Mouse (Mus musculus): ENCODE results near the gene Fam192a. TPM values are rescaled to one million over a fixed set of nuclear protein-coding genes. Genes with fewer than 3 reads are reported as not detected.
A peak's percentile ranks its signal among the peaks of the same experiment; 100 is the strongest.

The Fam192a gene
- polyA plus RNA-seq, 1 experiment from 2014 or later: 75.9 TPM

DNA sequence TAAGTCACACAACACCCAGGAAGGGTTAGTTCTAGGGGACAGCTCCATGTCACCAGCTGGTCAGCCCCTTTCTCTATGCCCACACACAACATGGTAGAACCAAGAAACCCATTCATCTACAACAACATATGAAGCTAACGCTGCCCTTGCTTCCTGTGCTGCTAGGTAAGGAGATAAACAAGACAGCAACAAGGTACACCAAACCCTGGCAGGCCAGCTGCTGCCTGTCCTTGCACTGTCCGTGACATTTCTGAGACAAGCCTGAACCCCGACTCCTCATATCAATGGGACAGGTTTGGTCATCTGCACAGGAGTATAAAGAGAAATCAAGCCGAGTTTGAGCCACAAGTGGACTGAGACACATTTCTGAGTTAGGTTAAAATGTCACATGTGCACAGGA, 26.6 kb downstream of the Fam192a start:
- H3K27me3 ChIP-seq: no peaks in the 10 kb centered on the region
- DNase-seq (ENCODE audit: low read depth, low spot score) (no peak), ATAC-seq (no peak)
- ChIA-PET POLR2A (no interaction called here), CTCF (interaction anchor here (1.2 to 1.7 kb wide), 3 partner anchors 19 to 82 kb away, joined by 3 to 7 read pairs (median 6); partner anchors contain the start of gene Cpne2)
- TF ChIP-seq CTCF (IDR thresholded peaks at IDR 0.05): no peak
- in situ Hi-C loops (cut with MboI; ENCODE audit: low pct_unique_long_range_greater_than_20kb): no loop called here

DNA sequence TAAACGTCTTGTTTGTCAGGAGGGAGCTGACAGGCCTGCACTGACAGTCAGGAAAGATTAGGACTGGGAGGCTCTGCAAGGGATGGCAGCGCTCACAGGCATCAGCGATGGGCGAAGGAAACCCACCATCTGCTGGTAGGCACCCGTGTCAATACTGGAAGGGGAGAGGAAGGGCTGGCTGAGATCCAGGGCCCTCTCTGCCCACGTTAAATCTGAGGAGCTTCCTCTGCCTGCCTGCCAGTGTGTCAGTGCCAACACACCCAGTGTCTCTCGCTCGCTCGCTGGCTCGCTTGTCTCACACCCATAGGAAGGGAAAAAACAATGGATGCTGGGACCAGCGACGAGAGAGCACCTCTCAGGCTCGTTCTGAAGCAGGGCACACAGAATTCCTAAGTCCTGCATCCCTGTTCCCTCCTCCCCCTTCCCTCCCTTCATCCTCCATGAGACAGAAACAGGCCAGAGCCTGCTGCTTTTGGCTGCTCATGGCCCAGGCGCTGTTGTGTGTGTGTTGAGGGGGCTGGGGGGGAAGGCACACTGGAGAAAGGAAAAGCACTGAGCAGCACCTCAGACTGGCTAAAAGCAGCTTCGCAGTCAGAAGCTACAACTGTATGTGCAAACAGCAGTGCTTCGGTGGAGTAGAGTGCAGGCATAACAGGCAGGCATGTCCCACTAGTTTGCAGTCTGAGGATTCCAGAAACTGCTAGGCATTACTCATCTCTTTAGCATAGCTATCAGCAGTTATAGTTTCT, 27.5 kb downstream of the Fam192a start:
- DNase-seq (ENCODE audit: low read depth, low spot score) (no peak), ATAC-seq (no peak)
- CTCF ChIA-PET: interaction anchor here (1.2 to 3.1 kb wide), 4 partner anchors 10 to 82 kb away, joined by 3 to 10 read pairs (median 6); partner anchors contain the start of gene Cpne2
- no peaks in the 10 kb centered on the region for H3K27me3 ChIP-seq
- TF ChIP-seq CTCF (IDR thresholded peaks at IDR 0.05): no peak
- in situ Hi-C loops (cut with MboI; ENCODE audit: low pct_unique_long_range_greater_than_20kb): no loop called here
- POLR2A ChIA-PET: interaction anchor here (0.7 kb wide), 1 partner anchor 48 kb away, joined by 3 read pairs; no protein-coding TSS in a partner anchor

DNA sequence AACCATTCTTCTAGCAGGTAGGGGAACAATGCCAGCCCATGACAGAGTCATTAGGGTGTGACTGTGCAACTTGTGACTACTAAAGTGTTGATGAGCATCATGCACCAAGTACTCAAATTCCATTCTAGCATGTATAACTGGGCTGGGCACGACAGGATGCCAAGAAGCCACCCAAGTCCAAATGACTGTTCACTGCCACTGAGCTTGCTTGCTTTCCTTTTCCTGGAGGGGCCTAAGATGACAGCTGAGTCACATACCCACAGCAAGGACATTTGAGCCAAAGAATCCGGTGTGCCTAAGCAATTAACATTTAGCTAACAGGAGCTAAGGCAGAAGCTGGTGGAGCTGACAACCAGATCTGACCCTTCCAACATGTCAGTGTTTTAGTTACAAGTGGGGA, 29.9 kb downstream of the Fam192a start:
- TF ChIP-seq CTCF (IDR thresholded peaks at IDR 0.05): no peak
- DNase-seq (ENCODE audit: low read depth, low spot score) (no peak), ATAC-seq (peak; percentile 40)
- CTCF ChIA-PET: interaction anchor here (2.1 to 3.1 kb wide), 2 partner anchors 12 to 38 kb away, joined by 8 to 10 read pairs; partner anchors contain the start of gene Cpne2
- H3K27me3 ChIP-seq: no peaks in the 10 kb centered on the region
- POLR2A ChIA-PET: interaction anchor here (1.7 kb wide), 1 partner anchor 40 kb away, joined by 7 read pairs; no protein-coding TSS in a partner anchor
- in situ Hi-C loops (cut with MboI; ENCODE audit: low pct_unique_long_range_greater_than_20kb): no loop called here

DNA sequence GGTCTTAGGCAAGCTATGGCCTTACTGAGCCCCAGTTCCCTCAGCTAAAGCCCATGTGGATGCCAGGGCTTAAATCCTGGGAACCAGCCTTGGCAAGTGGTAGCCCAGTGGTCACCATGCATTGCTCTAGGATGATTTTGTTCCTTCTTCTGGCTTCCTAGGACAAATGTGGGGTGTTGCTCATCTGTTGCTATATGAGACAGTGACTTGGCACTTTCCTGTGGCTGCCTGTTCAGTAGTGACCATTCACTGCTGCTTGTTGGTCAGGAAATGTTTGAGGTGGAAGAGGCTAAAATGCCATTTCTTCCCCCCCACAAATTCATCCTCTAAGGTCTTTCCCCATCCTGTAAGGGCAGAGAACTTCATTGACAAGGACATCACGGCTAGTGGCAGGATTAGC, 32.4 kb downstream of the Fam192a start:
- TF ChIP-seq CTCF (IDR thresholded peaks at IDR 0.05): no peak
- in situ Hi-C loops (cut with MboI; ENCODE audit: low pct_unique_long_range_greater_than_20kb): no loop called here
- CTCF ChIA-PET: no interaction called here
- POLR2A ChIA-PET: no interaction called here
- DNase-seq (ENCODE audit: low read depth, low spot score) (no peak), ATAC-seq (no peak)
- no peaks in the 10 kb centered on the region for H3K27me3 ChIP-seq

DNA sequence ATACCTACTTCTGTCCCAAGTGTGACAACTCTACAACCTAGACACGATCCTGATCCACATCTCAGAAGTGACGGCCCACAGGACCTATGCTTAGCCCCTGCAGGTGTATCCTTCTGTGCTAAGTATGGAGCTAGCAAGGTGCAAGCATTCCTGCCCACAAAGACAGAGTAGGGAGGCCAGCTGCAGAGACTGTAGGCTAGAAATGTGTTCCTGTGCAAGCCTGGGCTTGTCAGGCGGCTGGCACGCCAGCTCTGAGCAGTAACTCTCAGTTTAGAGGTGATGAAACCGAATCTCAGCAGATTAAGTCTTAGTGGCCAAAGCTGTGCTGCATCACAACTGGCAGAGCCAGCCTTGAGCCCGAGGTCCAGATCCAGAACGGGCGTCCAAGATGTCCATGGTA, 33.7 kb downstream of the Fam192a start:
- in situ Hi-C loops (cut with MboI; ENCODE audit: low pct_unique_long_range_greater_than_20kb): no loop called here
- CTCF ChIA-PET: interaction anchor here (1.1 to 1.4 kb wide), 2 partner anchors 42 to 363 kb away, joined by 3 read pairs; no protein-coding TSS in a partner anchor
- POLR2A ChIA-PET: no interaction called here
- DNase-seq (ENCODE audit: low read depth, low spot score): no peak
- no peaks in the 10 kb centered on the region for H3K27me3 ChIP-seq
- ATAC-seq: no peak
- TF ChIP-seq CTCF (IDR thresholded peaks at IDR 0.05): no peak

DNA sequence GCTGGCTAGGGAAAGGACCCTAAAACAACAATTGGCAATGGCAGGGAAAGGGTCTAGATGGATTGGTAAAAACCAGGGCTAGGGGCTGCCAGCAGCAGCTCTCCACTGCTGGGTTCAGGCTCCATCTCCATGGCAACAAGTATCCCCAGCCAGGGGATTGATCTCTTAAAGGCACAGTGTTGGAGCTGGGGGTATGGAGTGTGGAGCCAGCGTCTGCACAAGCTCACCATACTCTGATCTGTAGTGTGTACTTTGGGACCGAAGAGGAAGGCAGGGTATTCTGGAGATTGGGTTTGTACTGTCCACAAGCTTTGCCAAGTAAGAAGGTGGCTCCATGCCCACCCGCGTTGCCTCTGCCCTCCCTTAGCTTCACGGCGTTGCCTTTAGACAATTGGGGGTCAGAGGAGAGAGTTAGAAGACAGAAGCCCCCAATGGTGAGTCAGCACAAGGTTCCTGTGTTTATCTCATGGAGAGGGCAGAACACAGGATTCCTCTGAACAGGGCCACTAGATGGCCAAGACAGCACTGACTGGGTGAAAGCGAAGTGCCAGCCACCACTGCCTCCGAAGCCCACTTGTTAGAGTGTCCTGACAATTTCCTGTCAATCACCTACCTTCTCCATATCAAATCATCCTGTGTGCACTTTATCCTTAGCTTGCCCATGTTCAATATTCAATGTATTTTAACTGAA, 34.5 kb downstream of the Fam192a start:
- in situ Hi-C loops (cut with MboI; ENCODE audit: low pct_unique_long_range_greater_than_20kb): no loop called here
- ATAC-seq (no peak), DNase-seq (ENCODE audit: low read depth, low spot score) (no peak)
- TF ChIP-seq CTCF (IDR thresholded peaks at IDR 0.05): no peak
- no peaks in the 10 kb centered on the region for H3K27me3 ChIP-seq
- ChIA-PET POLR2A (no interaction called here), CTCF (interaction anchor here (1.4 kb wide), 2 partner anchors 41 to 75 kb away, joined by 3 to 5 read pairs; no protein-coding TSS in a partner anchor)

DNA sequence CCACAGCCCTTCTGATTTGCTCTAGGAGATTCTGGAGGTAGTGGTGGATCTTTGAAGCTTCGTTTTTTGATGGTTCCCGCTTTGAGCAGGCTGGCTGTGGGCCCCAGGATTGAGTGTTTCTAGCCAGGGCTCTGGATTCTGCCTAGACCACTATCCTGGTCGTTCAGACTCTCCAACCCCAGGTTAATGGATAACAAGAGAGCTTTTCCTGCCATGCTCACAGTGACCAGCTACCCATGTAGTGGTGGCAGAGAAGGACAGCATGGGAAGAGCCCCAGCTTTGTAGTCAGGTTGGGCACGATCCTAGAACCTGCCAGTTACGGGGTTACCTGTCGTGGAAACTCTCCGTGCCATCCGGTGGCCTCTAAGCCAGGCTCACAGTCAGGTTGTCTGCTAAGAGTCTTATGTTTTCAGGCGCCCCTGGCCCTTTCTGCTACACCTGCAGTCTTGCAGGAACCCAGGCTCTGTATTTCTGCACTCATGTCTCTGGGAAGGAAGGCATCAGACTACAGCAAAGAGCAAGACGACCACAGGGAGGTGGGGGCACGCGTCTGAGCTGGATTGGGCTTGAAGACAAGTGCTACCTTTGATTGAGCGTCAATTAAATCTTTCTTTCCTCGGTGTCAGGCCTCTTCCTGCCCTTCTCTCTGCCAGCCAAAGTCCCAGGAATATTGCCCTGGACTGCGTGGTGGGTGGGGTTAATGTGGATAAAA, 35.2 kb downstream of the Fam192a start:
- ChIA-PET CTCF (interaction anchor here (0.8 to 1.4 kb wide), 3 partner anchors 17 to 74 kb away, joined by 3 to 5 read pairs (median 3); no protein-coding TSS in a partner anchor), POLR2A (interaction anchor here (1.0 kb wide), 1 partner anchor 27 kb away, joined by 3 read pairs; no protein-coding TSS in a partner anchor)
- in situ Hi-C loops (cut with MboI; ENCODE audit: low pct_unique_long_range_greater_than_20kb): no loop called here
- ATAC-seq: no peak
- no peaks in the 10 kb centered on the region for H3K27me3 ChIP-seq
- no peak for DNase-seq (ENCODE audit: low read depth, low spot score)
- no peak for TF ChIP-seq CTCF (IDR thresholded peaks at IDR 0.05)

DNA sequence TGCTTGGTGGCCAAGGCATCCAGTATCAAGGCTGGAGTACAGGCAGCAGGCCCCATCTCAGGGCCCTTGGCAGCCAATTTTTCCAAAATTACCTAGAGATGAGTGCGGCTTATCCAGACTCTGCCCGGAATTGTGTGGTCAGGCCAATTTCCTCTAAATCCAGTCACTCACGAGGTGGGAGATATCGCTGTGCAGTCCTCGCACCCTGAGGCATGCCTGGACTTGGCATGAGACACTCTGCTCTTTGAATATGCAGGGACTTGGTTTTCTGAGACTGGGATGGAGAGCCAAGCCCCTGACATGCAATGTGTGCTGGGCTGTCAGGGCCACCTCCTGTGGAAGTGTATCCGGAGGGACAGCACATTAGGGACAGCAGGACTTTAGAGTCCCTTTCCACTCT, 35.8 kb downstream of the Fam192a start:
- in situ Hi-C loops (cut with MboI; ENCODE audit: low pct_unique_long_range_greater_than_20kb): no loop called here
- H3K27me3 ChIP-seq: no peaks in the 10 kb centered on the region
- ChIA-PET POLR2A (interaction anchor here (1.0 kb wide), 1 partner anchor 26 kb away, joined by 3 read pairs; no protein-coding TSS in a partner anchor), CTCF (interaction anchor here (0.8 to 1.4 kb wide), 2 partner anchors 17 to 74 kb away, joined by 3 to 5 read pairs; no protein-coding TSS in a partner anchor)
- DNase-seq (ENCODE audit: low read depth, low spot score) (no peak), ATAC-seq (no peak)
- no peak for TF ChIP-seq CTCF (IDR thresholded peaks at IDR 0.05)

DNA sequence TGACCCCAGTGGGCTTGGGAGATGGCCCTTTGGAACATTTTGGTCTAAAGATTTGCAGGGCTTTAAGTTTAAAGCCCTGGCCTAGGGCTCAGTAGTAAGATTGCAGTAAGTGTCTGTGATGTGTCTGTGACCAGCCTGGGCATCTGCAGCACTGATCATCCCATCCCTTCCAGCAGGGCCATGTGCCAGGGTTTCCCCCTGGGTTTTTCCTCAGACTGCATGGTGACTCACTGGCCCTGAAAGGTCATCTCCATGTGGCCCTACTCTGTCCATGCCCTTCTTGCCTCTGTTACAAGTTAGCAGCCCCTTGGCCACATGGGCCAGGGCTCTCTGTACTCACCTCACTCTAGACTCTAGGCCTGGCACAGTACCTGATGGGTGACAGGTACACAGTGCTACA, 37.4 kb downstream of the Fam192a start:
- ChIA-PET CTCF (no interaction called here), POLR2A (no interaction called here)
- in situ Hi-C loops (cut with MboI; ENCODE audit: low pct_unique_long_range_greater_than_20kb): no loop called here
- ATAC-seq (no peak), DNase-seq (ENCODE audit: low read depth, low spot score) (peak; percentile 19)
- TF ChIP-seq CTCF (IDR thresholded peaks at IDR 0.05): no peak
- no peaks in the 10 kb centered on the region for H3K27me3 ChIP-seq

DNA sequence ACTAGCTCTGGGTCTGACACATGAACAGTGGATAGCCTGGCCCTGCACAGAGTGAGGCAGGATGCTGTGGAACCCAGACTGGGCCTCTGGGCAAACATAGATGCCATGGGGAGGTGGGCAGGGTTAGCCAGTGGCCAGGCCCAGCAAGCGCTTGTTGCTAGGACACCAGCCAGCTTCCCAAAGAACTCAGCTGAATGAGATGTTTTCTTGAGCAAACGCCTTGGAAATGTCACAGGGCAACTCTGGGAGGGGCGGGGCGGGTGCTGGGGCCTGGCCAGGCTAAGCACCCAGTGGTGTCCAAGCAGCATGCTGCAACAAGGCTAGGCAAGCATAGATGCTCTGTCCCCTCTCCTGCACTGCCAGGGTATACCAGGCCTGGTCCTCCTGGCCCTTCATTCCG, 40.5 kb downstream of the Fam192a start:
- TF ChIP-seq CTCF (IDR thresholded peaks at IDR 0.05): no peak
- in situ Hi-C loops (cut with MboI; ENCODE audit: low pct_unique_long_range_greater_than_20kb): no loop called here
- ChIA-PET POLR2A (no interaction called here), CTCF (interaction anchor here (1.2 kb wide), 1 partner anchor 28 kb away, joined by 3 read pairs; no protein-coding TSS in a partner anchor)
- H3K27me3 ChIP-seq: no peaks in the 10 kb centered on the region
- ATAC-seq: no peak
- DNase-seq (ENCODE audit: low read depth, low spot score): no peak

Data from Patski (cell line).